Mouse (Mus musculus) myocyte (in vitro differentiated cells): ENCODE measurements at regions not wholly inside any gene's neighbourhood (a gene's known extent, or its start where the extent isn't known, plus 50 kb on each side); places are given as distances from the start of the nearest gene placed in this dataset.

Experiments
- CEBPB ChIP-seq: IDR thresholded peaks from 2 replicates; pipeline ENCODE4 v1.6.1; 2011; ENCODE audit warnings: mild to moderate bottlenecking, moderate library complexity; ENCODE audit not compliant: poor library complexity, insufficient read depth, severe bottlenecking
- E2F4 ChIP-seq: IDR thresholded peaks from one replicate; pipeline ENCODE4 v1.6.1; 2011; ENCODE audit warnings: mild to moderate bottlenecking, control low read depth, moderate library complexity; ENCODE audit not compliant: insufficient read depth
- MYOD1 ChIP-seq, 3 experiments: IDR thresholded peaks; one replicate each; pipeline ENCODE4 v1.6.1; 2011; ENCODE audit warnings: control low read depth in 2 of 3, low read depth in 2 of 3, mild to moderate bottlenecking in 2 of 3, moderate library complexity in 1 of 3; ENCODE audit not compliant: insufficient read length in 2 of 3, control insufficient read depth in 1 of 3
- MYOG ChIP-seq, 3 experiments: IDR thresholded peaks; one replicate each; pipeline ENCODE4 v1.6.1; 2011; ENCODE audit warnings: control low read depth in 2 of 3, low read depth in 2 of 3, mild to moderate bottlenecking in 2 of 3; ENCODE audit not compliant: insufficient read length in 2 of 3, control insufficient read depth in 1 of 3, insufficient read depth in 1 of 3
- POLR2A ChIP-seq: IDR thresholded peaks from one replicate; pipeline ENCODE4 v1.6.1; 2011; ENCODE audit warnings: low read depth, mild to moderate bottlenecking, control low read depth, moderate library complexity; ENCODE audit not compliant: insufficient read length
- POLR2AphosphoS2 ChIP-seq: IDR thresholded peaks from one replicate; pipeline ENCODE4 v1.6.1; 2011; ENCODE audit warnings: low read depth, control low read depth; ENCODE audit not compliant: insufficient read length
- TCF12 ChIP-seq: IDR thresholded peaks from one replicate; pipeline ENCODE4 v1.6.1; 2011; ENCODE audit warnings: mild to moderate bottlenecking, control low read depth; ENCODE audit not compliant: poor library complexity, insufficient read depth, severe bottlenecking
- USF1 ChIP-seq: IDR thresholded peaks from one replicate; pipeline ENCODE4 v1.6.1; 2011; ENCODE audit warnings: low read depth, mild to moderate bottlenecking, control low read depth, moderate library complexity

- TF ChIP-seq MYOD1 (IDR thresholded peaks at IDR 0.05; ENCODE audit: control insufficient read depth in 1 of 3, insufficient read length in 2 of 3, low read depth in 2 of 3): no peak
- no peak for TF ChIP-seq USF1
- TF ChIP-seq POLR2A: no peak
- TF ChIP-seq MYOG (IDR thresholded peaks at IDR 0.05; ENCODE audit: control insufficient read depth in 1 of 3, insufficient read depth in 1 of 3, insufficient read length in 2 of 3, low read depth in 2 of 3): no peak
- no peak for TF ChIP-seq CEBPB
- TF ChIP-seq TCF12: no peak
- no peak for TF ChIP-seq E2F4
- TF ChIP-seq POLR2AphosphoS2: no peak
Measured at GRCm38 (mm10) chr10:17547986-17548385, 175.0 kb upstream of the Cited2 start.
